Mouse (Mus musculus): ENCODE results near the gene Slc2a5. TPM values are rescaled to one million over a fixed set of nuclear protein-coding genes. Genes with fewer than 3 reads are reported as not detected.

Gene Slc2a5
- polyA plus RNA-seq, 1 experiment from 2014 or later: 0.79 TPM

DNA sequence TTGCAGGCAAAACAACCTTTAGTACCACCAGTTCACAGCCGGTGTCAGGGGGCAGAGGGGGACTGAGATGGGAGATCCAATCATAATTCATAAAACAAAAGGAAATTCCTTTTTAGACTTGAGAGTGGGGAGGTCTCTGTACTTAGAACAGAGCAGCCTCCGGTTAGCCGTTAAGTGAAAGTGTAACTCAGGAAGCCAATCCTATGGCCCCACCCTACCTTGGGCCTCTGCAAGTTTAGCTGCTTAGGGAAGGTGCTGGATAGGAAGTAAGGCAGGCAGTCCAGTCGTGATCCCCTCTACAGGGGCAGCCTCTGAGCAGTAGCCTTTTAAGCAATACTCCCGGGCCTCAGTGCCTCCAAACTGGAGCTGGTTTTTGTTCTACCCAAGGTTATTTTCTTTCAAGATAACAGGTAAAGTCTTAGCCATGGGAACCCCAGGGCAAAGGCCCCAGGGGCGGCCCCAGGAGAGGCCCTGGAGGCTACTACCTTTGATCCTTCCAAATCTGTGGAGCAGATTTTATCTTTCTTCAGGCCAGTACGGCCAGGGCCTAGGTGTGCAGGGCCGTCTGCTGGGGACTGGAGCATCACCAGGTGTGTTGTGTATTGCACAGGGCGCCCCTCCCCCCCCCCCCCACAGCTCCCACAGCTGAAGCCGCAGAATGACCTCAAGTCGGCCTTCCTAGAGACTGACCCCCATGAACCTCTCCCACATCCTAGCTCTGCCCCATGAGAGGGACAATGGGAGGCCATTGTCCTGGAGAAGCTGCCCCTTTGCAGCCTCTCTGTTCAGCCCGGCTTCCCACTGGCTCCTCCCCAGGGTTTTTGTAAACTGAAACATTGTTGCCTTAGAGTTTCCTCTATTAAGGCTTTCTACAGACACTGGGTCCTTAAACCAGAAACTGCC is 25.3 kb upstream of the Slc2a5 start:
- WGBS (ENCODE audit: insufficient replicate concordance): 52% methylated on average over 10 of the region's 12 CpGs
- Histone ChIP-seq H3K36me3 (ENCODE audit: control insufficient read depth, insufficient read depth, low read length) (no peaks in the 10 kb centered on the region), H3K27me3 (ENCODE audit: control insufficient read depth, insufficient read depth, low read length) (peaks cover 17% of the 10 kb centered on the region), H3K4me1 (ENCODE audit: control insufficient read depth, insufficient read depth, low read length) (peaks cover 15% of the 10 kb centered on the region), H3K9me3 (replicated peaks; ENCODE audit: control insufficient read depth, low read length) (no peaks in the 10 kb centered on the region), H3K27ac (ENCODE audit: low read depth, low read length) (no peak overlapping the region), H3K9ac (ENCODE audit: low read depth, low read length) (no peak overlapping the region), H3K4me3 (ENCODE audit: low read depth, low read length) (no peak overlapping the region), H3K4me2 (no peak overlapping the region)
- no peak for ATAC-seq (replicated peaks; ENCODE audit: insufficient number of reproducible peaks, low FRiP score, low TSS enrichment)

DNA sequence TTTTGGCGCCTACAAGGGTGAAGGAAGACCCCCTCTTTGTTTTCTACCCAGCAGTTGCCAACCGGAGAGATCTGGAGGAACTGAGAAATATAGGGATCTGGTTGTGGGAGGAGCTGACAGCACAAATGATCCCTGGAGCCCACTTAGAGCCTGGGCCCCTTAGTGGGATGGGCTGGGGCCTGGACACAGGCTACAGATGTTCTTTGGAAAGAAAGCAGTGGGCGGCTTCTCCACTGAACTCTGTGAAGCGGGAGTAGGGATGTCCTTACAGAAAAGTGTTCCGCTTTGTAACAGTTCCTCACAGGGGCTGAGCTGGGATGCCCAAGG is 24.7 kb upstream of the Slc2a5 start:
- H3K4me3 ChIP-seq (ENCODE audit: low read depth, low read length): no peak overlapping the region
- H3K4me1 ChIP-seq (ENCODE audit: control insufficient read depth, insufficient read depth, low read length): peaks cover 14% of the 10 kb centered on the region
- peaks cover 14% of the 10 kb centered on the region for H3K27me3 ChIP-seq (ENCODE audit: control insufficient read depth, insufficient read depth, low read length)
- no peak for ATAC-seq (replicated peaks; ENCODE audit: insufficient number of reproducible peaks, low FRiP score, low TSS enrichment)
- H3K9me3 ChIP-seq (replicated peaks; ENCODE audit: control insufficient read depth, low read length): no peaks in the 10 kb centered on the region
- 55% methylated on average over 5 of the region's 5 CpGs for WGBS (ENCODE audit: insufficient replicate concordance)
- no peaks in the 10 kb centered on the region for H3K36me3 ChIP-seq (ENCODE audit: control insufficient read depth, insufficient read depth, low read length)
- H3K9ac ChIP-seq (ENCODE audit: low read depth, low read length): no peak overlapping the region
- H3K4me2 ChIP-seq: no peak overlapping the region
- no peak overlapping the region for H3K27ac ChIP-seq (ENCODE audit: low read depth, low read length)

- H3K9ac ChIP-seq (ENCODE audit: low read depth, low read length): no peak overlapping the region
- H3K36me3 ChIP-seq (ENCODE audit: control insufficient read depth, insufficient read depth, low read length): no peaks in the 10 kb centered on the region
- H3K9me3 ChIP-seq (replicated peaks; ENCODE audit: control insufficient read depth, low read length): no peaks in the 10 kb centered on the region
- ATAC-seq (replicated peaks; ENCODE audit: insufficient number of reproducible peaks, low FRiP score, low TSS enrichment): no peak
- 71% methylated on average over 7 of the region's 7 CpGs for WGBS (ENCODE audit: insufficient replicate concordance)
- H3K4me1 ChIP-seq (ENCODE audit: control insufficient read depth, insufficient read depth, low read length): peaks cover 8% of the 10 kb centered on the region
- H3K27ac ChIP-seq (ENCODE audit: low read depth, low read length): no peak overlapping the region
- H3K4me2 ChIP-seq: no peak overlapping the region
- H3K27me3 ChIP-seq (ENCODE audit: control insufficient read depth, insufficient read depth, low read length): peaks cover 22% of the 10 kb centered on the region
- H3K4me3 ChIP-seq (ENCODE audit: low read depth, low read length): no peak overlapping the region
These were observed 22.8 kb upstream of the Slc2a5 start for GRCm38 (mm10) chr4:150096309-150096708.

GRCm38 (mm10) chr4:150097847-150098246 is 21.2 kb upstream of the Slc2a5 start:
- no peak overlapping the region for H3K4me2 ChIP-seq
- WGBS (ENCODE audit: insufficient replicate concordance): 84% methylated on average over 4 of the region's 4 CpGs
- H3K9ac ChIP-seq (ENCODE audit: low read depth, low read length): no peak overlapping the region
- peaks cover 20% of the 10 kb centered on the region for H3K27me3 ChIP-seq (ENCODE audit: control insufficient read depth, insufficient read depth, low read length)
- no peak for ATAC-seq (replicated peaks; ENCODE audit: insufficient number of reproducible peaks, low FRiP score, low TSS enrichment)
- no peaks in the 10 kb centered on the region for H3K9me3 ChIP-seq (replicated peaks; ENCODE audit: control insufficient read depth, low read length)
- H3K27ac ChIP-seq (ENCODE audit: low read depth, low read length): no peak overlapping the region
- no peak overlapping the region for H3K4me3 ChIP-seq (ENCODE audit: low read depth, low read length)
- H3K36me3 ChIP-seq (ENCODE audit: control insufficient read depth, insufficient read depth, low read length): no peaks in the 10 kb centered on the region
- H3K4me1 ChIP-seq (ENCODE audit: control insufficient read depth, insufficient read depth, low read length): peaks cover 8% of the 10 kb centered on the region

- no peak overlapping the region for H3K4me3 ChIP-seq (ENCODE audit: low read depth, low read length)
- WGBS (ENCODE audit: insufficient replicate concordance): 17% methylated on average over 10 of the region's 10 CpGs
- ATAC-seq (replicated peaks; ENCODE audit: insufficient number of reproducible peaks, low FRiP score, low TSS enrichment): no peak
- H3K27me3 ChIP-seq (ENCODE audit: control insufficient read depth, insufficient read depth, low read length): peaks cover 19% of the 10 kb centered on the region
- H3K4me1 ChIP-seq (ENCODE audit: control insufficient read depth, insufficient read depth, low read length): peaks cover 8% of the 10 kb centered on the region
- H3K36me3 ChIP-seq (ENCODE audit: control insufficient read depth, insufficient read depth, low read length): no peaks in the 10 kb centered on the region
- no peak overlapping the region for H3K27ac ChIP-seq (ENCODE audit: low read depth, low read length)
- H3K9ac ChIP-seq (ENCODE audit: low read depth, low read length): no peak overlapping the region
- H3K4me2 ChIP-seq: no peak overlapping the region
- H3K9me3 ChIP-seq (replicated peaks; ENCODE audit: control insufficient read depth, low read length): no peaks in the 10 kb centered on the region
These were observed 20.2 kb upstream of the Slc2a5 start for GRCm38 (mm10) chr4:150098880-150099279.

GRCm38 (mm10) chr4:150102822-150103221 is 16.3 kb upstream of the Slc2a5 start:
- no peak for ATAC-seq (replicated peaks; ENCODE audit: insufficient number of reproducible peaks, low FRiP score, low TSS enrichment)
- 81% methylated on average over 7 of the region's 7 CpGs for WGBS (ENCODE audit: insufficient replicate concordance)
- H3K9ac ChIP-seq (ENCODE audit: low read depth, low read length): no peak overlapping the region
- H3K4me2 ChIP-seq: no peak overlapping the region
- H3K27ac ChIP-seq (ENCODE audit: low read depth, low read length): no peak overlapping the region
- H3K27me3 ChIP-seq (ENCODE audit: control insufficient read depth, insufficient read depth, low read length): peaks cover 19% of the 10 kb centered on the region
- H3K9me3 ChIP-seq (replicated peaks; ENCODE audit: control insufficient read depth, low read length): no peaks in the 10 kb centered on the region
- no peak overlapping the region for H3K4me3 ChIP-seq (ENCODE audit: low read depth, low read length)
- H3K36me3 ChIP-seq (ENCODE audit: control insufficient read depth, insufficient read depth, low read length): no peaks in the 10 kb centered on the region
- H3K4me1 ChIP-seq (ENCODE audit: control insufficient read depth, insufficient read depth, low read length): peaks cover 7% of the 10 kb centered on the region; the same call in 1 of the 2 replicates

DNA sequence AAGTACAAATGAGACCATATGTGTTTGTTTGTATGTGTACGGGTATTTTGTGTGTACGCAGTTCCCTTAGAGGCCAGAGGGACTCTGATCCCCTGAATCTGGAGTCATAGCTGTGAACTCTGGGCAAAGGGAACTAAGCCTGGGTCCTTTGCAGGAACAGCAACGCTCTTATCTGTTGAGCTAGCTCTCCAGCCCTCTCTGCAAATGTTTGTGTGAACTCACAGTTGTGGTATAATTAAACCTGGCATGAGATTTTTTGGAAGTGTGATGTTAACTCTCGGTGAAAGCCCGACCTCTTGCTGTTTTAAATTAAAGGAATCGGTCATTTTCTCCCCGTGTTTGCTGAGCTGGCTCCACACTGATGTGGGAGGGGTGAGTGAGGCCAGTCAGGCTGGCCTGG is 13.4 kb upstream of the Slc2a5 start:
- Histone ChIP-seq H3K4me3 (ENCODE audit: low read depth, low read length) (no peak overlapping the region), H3K4me2 (no peak overlapping the region), H3K27ac (ENCODE audit: low read depth, low read length) (no peak overlapping the region), H3K36me3 (ENCODE audit: control insufficient read depth, insufficient read depth, low read length) (no peaks in the 10 kb centered on the region), H3K27me3 (ENCODE audit: control insufficient read depth, insufficient read depth, low read length) (peaks cover 6% of the 10 kb centered on the region), H3K9ac (ENCODE audit: low read depth, low read length) (no peak overlapping the region), H3K4me1 (ENCODE audit: control insufficient read depth, insufficient read depth, low read length) (peaks cover 7% of the 10 kb centered on the region; the same call in 1 of the 2 replicates), H3K9me3 (replicated peaks; ENCODE audit: control insufficient read depth, low read length) (no peaks in the 10 kb centered on the region)
- no peak for ATAC-seq (replicated peaks; ENCODE audit: insufficient number of reproducible peaks, low FRiP score, low TSS enrichment)
- WGBS (ENCODE audit: insufficient replicate concordance): 28% methylated on average over 7 of the region's 7 CpGs

GRCm38 (mm10) chr4:150106637-150107036 is 12.4 kb upstream of the Slc2a5 start:
- Histone ChIP-seq H3K4me1 (ENCODE audit: control insufficient read depth, insufficient read depth, low read length) (peaks cover 7% of the 10 kb centered on the region; the same call in 1 of the 2 replicates), H3K36me3 (ENCODE audit: control insufficient read depth, insufficient read depth, low read length) (no peaks in the 10 kb centered on the region), H3K9ac (ENCODE audit: low read depth, low read length) (no peak overlapping the region), H3K27ac (ENCODE audit: low read depth, low read length) (no peak overlapping the region), H3K27me3 (ENCODE audit: control insufficient read depth, insufficient read depth, low read length) (peaks cover under 1% of the 10 kb centered on the region; the same call in 1 of the 2 replicates), H3K9me3 (replicated peaks; ENCODE audit: control insufficient read depth, low read length) (no peaks in the 10 kb centered on the region), H3K4me2 (no peak overlapping the region), H3K4me3 (ENCODE audit: low read depth, low read length) (no peak overlapping the region)
- no peak for ATAC-seq (replicated peaks; ENCODE audit: insufficient number of reproducible peaks, low FRiP score, low TSS enrichment)
- WGBS (ENCODE audit: insufficient replicate concordance): 60% methylated on average over 5 of the region's 5 CpGs

DNA sequence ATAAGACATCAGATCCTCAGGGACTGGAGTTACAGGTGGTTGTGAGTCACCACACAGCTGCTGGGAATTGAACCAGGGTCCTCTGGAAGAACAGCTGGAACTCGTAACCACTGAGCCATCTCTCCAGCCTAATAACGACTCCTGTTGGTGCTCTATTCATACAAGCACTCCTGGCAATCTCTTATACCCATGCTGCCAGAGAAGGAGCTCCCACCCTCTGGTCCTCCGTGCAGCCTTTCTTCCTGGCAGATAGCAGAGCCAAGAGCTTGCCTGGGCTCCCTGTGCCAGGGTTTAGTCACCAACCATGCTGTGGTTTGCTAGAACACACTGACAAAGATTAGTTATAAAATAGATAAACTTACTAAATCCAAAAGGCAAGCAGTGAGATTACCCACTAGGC is 9.4 kb upstream of the Slc2a5 start:
- ATAC-seq (replicated peaks; ENCODE audit: insufficient number of reproducible peaks, low FRiP score, low TSS enrichment): no peak
- H3K9me3 ChIP-seq (replicated peaks; ENCODE audit: control insufficient read depth, low read length): no peaks in the 10 kb centered on the region
- WGBS (ENCODE audit: insufficient replicate concordance): 67% methylated on average over 3 of the region's 3 CpGs
- no peak overlapping the region for H3K4me2 ChIP-seq
- H3K27ac ChIP-seq (ENCODE audit: low read depth, low read length): no peak overlapping the region
- no peaks in the 10 kb centered on the region for H3K27me3 ChIP-seq (ENCODE audit: control insufficient read depth, insufficient read depth, low read length)
- H3K4me1 ChIP-seq (ENCODE audit: control insufficient read depth, insufficient read depth, low read length): peaks cover 3% of the 10 kb centered on the region; the same call in 1 of the 2 replicates
- no peak overlapping the region for H3K9ac ChIP-seq (ENCODE audit: low read depth, low read length)
- H3K36me3 ChIP-seq (ENCODE audit: control insufficient read depth, insufficient read depth, low read length): no peaks in the 10 kb centered on the region
- no peak overlapping the region for H3K4me3 ChIP-seq (ENCODE audit: low read depth, low read length)
